Mouse (Mus musculus) G1E-ER4 (cell line): ENCODE results near the gene Ncoa5. TPM values are rescaled to one million over a fixed set of nuclear protein-coding genes. Genes with fewer than 3 reads are reported as not detected.

Experiments
- GATA1 ChIP-seq: IDR thresholded peaks from one replicate; pipeline ENCODE4 v1.8.0; 2012; ENCODE audit warnings: low read length, inconsistent platforms
- polyA plus RNA-seq: library from polyadenylated mRNA; stranded (reverse); fragments of >175 nt; gene quantifications from 2 replicates; pipeline ENCODE4 v1.2.3, GENCODE M21; 2012

The Ncoa5 gene
- polyA plus RNA-seq, 1 experiment: 50.0 TPM

DNA sequence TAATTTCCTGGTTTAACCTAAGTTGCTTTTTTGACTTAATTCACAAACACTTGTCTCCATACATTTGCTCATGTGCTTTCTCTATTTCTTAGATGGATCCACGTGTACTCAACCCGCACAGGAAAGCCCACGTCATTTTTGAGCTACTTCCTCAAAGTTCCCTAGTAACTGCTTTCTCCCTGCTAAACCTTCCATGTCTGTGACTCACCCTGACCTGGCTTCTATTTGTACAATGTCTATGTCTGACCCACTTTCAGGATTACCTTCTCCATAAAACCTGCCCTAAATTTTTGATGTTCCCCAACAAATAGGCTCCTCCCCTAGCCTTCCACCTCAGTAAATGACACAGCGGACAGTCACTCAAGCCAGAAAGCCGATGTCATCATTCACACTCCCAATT is 19.7 kb downstream of the Ncoa5 start:
- TF ChIP-seq GATA1: no peak

DNA sequence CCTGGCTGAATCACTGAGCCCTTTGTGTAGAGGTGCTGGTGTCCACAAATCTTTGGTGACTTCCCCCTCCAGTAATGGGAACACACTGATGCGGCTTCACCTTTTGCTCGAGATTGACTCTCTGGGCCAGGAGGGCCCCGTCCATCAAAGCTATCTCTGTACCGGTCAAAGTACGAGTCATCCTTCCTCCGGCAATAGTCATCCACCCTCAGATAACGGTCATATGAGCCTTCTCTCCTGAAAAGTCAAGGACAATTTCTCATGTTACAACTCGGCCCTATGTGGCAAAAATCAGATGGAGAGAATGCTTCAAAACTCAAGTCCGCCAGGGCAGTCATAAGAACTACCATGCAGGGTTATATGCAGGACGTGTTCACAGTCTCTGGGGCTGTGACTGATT is 24.3 kb downstream of the Ncoa5 start:
- no peak for TF ChIP-seq GATA1

DNA sequence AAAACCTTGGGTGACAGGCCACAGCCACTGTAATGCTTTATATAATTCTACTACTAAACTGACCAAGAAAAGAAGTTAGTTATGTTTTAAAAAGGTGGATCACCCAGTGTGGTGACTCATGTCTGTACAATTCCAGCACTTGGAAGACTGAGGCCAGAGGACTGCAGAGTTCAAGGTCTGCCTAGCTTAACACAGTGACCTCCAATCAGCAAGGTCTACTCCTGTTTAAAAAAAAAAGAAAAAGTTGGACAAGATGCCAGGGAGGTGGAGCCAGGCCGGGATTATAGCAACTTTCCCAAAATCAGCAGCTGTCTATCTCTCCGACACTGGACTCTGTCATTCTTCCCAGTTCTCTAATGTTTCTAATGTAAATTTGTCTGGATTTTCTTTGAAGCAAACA is 25.1 kb downstream of the Ncoa5 start:
- no peak for TF ChIP-seq GATA1

DNA sequence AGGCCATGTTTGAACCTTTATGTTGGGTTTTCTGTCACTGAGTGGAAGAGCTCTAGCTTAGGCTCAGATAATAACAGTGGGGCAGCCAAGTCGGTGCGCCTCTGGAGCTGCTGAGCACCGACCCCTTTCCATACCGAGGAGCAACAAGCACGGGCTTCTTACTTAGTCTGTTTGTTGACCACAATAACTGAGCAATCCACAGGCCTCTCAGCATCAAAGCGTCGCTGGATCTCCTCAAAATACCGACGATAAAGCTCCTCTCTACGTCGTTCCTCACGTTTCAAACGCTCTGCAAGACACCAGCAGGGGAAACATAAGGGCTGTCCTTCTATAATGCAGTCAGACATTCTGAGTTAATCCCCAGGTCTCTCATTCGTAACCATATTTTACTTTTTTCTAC is 25.5 kb downstream of the Ncoa5 start:
- TF ChIP-seq GATA1: no peak

DNA sequence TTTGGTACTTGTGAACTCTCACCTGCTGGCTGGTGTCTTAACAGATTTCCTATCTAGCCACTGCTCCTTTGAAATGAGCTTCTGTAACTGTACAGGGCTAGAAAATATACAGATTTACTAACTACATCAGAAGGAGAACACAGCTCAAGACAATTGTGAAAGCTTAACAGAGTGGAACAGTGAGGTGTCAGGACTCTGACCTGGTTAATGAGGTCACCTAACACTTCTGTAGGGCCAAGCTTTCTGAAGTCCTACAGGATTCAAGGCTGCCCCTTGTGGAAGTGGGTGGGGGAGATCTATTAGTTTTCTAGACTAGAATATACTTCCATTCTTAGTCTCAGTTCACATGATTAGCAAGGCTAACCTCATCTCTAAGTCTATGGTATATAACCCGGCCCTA is 26.7 kb downstream of the Ncoa5 start:
- no peak for TF ChIP-seq GATA1

DNA sequence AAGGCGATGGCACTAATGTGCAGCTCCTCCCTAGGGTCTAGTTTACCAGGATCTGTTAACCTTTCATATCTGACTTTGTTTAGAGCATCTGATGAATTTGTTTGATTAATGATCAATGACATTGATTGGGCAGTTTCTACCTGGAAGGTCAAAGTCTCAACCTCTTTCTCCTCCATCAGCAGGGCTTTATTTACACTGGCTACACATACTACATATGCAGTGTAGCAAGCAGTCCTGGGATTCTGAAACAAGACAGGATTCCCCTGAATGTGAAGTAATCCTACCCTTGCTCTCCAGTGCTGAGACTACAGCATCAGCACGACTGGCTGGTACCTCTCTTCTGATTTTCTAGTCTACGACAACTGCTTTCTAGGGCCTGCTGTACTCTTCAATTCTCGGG is 27.9 kb downstream of the Ncoa5 start:
- no peak for TF ChIP-seq GATA1

DNA sequence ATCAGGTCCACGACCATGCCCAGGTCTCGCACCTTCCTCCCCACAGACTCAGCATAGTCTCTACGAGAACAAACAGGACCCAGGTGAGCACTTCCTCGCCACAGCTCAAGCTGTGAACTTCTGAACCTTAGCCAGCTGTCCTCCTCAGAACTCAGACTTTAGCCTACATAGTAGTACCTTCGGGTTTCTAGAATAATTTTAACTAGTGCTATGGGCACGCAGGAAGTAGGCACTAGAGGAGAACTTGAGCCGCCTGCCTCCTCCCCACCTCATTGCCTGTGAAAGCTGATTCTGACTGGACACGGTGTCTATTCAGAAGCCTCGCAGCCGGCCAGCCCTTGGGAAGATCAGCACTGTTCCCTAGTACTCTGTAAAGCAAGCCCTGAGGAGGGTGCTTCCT is 30.4 kb downstream of the Ncoa5 start:
- TF ChIP-seq GATA1: no peak

DNA sequence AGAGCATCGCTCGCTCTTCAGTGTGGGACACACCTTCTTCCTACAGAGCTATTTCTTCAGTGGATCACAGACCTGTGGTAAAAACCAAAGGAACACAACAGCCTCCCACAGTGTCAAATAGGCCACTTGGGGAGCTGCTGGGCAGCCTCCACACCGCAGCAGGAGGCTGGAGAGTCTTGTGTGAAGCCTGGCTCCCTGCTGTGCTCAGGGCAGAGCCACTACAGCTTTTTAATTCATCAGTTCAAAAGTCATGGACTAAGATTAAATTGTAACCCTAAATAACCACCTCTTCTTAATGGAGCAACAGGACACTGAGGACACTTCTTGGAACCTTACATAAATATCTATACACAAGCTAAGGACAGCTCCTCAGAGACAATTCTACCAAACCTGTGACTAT is 31.6 kb downstream of the Ncoa5 start:
- no peak for TF ChIP-seq GATA1

DNA sequence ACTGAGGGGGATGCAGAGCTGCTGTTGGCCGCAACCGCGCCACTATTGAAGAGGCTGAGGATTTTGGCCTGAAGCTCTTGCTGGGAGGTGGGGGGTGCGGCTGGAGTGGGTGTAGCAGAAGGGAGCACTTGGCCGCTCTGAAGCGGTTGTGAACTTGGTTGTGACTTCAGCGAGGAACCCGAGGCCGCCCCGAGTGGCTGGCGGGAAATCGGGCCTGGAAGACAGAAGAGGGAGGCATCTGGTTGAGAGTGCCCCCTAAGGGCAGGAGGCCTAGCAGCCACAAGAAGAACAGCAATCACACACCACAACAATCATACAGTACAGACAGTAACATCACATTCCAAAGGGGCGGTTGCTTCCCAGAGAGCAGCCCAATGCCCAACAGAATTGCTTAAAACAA is 32.7 kb downstream of the Ncoa5 start:
- no peak for TF ChIP-seq GATA1

DNA sequence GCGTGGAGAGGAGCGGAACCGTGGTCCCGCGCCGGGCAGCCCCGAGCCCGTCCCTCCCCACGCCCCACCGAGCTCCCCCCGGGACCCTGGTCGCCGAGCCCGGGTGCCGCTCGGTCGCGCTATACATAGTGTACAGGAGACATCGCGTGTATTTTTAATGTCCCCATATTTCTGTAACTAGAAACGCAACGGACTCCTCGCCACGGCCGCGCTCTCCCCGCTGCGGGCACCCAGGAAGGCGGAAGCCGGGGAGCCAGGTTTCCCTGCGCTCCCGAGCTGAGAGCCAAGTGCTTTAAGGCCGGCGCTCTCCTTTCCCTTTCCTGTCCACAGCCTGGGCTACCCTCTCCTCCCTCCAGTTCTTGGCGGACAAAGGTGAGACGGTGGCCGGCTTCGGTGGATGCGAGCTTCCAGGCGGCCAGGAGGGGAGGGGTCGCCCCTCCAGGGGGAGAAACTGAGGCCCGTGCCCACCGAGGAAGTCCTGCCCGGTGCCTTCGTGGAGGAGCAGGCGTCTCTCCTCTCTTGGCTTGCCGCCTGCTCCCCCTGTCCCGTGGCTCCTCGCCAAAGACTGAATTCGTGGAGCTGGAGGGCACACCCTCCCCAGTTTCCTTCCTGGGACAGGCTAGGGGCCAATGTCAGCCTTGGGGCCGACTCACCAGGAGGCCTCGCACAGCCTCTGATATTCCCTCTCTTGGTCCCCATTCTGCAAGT is 36.8 kb downstream of the Ncoa5 start:
- no peak for TF ChIP-seq GATA1

DNA sequence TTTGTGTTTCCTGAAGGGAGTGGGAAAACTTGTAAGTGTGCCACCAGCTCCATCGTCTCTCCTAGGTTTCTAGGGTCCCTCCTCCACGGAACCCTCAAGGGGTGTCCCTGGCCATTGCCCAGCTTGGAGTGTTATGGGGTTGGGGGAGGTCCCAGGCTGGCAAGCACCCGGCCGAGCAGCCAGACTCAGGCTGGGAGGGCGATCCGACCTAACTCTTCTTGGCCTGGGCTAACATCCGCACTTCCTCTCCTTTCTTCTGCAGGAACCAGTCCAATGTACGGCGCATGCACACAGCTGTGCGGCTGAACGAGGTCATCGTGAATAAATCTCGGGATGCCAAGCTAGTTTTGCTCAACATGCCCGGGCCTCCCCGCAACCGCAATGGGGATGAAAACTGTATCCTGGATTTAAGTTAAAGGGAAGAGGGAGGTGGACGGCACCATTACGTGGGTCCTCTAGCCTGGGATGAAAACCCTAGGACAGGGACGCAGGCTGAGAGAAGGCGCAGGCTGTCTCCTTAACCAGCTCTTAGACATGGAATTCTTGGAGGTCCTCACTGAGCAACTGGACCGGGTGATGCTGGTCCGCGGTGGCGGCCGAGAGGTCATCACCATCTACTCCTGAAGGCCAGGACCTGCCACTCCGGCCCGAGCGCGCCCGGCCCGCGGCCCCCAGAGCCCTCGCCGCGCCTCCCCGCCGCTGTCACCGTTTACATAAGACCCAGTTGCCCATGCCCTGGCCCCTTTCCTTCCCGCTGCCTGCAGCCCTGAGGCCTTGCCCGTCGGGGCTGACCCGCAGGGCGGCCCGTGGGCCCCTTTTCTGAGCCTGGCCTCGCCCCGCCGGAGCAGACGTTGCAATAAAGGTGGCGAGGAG is 37.6 kb downstream of the Ncoa5 start:
- no peak for TF ChIP-seq GATA1

DNA sequence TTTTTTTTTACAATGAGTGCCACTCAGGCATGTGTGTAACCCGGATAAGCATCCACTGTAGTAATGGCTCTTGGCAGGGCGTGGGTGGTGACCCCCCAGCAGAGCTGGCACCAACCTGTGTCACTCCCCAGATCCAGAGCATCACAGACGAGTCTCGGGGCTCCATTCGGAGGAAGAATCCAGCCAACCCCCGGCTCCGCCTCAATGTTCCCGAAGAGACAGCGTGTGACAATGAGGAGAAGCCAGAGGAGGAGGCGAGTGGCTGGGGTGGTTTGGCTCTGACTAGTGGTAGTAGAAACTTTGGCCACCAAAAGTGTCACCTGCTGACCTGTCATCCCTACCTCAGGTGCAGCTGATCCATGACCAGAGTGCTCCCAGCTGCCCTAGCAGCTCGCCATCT is 38.7 kb downstream of the Ncoa5 start:
- no peak for TF ChIP-seq GATA1

DNA sequence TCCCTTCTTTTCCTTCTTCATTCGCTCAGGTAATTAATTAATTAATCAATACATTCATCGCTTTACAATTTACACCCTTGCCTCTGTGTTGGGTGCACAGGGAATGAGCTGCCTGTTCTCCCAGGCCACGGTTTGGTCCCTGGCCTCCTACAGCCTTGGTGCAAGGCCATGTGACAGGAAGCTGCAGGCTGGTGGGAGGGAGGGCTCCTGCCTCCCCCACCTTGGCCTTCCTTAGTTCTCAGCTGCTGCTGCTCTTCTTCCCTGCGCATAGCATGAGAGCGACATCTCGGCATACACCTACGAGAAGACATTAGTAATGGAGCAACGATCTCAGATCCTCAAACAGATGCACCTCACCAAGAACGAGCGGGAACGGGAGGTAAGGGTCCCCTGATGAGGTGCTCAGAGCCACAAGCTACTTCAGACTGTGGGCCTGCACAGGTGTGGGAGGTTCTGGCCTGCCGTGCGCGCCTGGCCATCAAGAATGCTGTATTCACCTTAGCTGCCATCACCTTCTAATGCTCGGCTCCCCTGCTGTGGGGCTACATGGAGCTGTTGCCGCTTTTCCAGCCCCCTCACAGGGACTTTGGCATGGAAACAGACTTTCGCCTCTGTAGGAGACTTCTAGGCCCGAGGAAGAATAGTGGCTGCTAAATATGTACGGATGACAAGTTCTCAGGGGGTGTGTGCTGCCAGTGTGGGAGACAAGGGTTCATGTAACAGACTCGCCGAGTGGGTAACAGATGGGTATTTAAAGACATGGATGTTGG is 39.8 kb downstream of the Ncoa5 start:
- TF ChIP-seq GATA1: no peak

DNA sequence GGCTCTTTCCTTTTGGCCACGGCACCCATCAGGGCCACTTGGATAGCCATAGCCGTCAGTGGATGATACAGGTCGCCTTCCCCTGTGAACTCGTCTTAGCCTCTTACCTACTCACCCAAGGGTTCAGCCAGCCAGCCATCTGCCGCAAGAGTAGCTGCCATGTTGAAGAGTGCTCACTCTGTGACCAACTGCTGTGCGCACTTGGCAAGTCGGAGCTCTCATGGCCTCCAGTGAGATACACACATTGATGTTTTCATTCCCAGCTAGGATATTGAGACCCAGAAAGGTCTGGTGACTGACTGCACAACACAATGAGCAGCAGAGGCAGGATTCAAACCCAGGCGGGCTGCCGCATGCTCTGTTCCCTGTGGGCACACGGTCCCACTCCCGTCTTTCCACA is 40.5 kb downstream of the Ncoa5 start:
- TF ChIP-seq GATA1: no peak

DNA sequence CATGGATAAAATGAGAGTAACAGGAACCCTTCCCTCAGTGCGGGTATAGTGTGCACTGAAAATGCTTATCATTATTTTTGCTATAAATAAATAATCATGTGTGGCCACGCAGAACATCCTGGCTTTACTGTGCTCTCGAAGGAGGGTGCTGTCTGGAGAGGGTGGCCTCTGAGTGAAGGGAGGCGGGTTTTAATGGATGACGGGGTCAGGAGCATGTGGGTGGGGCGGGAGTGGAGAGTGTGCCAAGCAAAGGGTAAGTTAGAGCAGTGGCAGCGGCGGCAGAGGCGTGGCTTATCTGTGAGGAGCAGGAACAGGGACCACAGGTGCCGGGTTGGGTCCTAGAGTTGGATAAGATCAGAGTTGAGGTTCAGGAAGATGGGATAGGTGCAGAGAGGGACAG is 42.9 kb downstream of the Ncoa5 start:
- no peak for TF ChIP-seq GATA1

DNA sequence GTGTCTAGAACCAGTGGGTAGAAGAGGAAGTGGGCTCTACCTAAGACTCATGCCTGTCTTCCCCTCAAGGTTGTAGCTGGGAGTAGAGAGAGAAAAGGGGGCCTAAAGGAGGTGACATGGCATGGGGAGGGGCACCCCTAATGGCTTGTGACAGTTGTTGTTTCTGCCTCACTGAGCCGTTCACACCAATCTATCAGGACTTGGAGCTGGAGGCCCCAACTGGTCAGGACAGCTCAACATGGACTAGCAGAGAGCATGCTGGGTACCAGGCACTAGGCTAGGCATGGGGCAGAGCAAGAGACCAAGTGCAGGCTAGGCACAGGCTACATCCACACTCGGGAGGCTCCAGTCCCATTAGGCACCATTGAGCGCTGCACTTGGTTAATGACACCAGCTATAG is 43.6 kb downstream of the Ncoa5 start:
- TF ChIP-seq GATA1: no peak

DNA sequence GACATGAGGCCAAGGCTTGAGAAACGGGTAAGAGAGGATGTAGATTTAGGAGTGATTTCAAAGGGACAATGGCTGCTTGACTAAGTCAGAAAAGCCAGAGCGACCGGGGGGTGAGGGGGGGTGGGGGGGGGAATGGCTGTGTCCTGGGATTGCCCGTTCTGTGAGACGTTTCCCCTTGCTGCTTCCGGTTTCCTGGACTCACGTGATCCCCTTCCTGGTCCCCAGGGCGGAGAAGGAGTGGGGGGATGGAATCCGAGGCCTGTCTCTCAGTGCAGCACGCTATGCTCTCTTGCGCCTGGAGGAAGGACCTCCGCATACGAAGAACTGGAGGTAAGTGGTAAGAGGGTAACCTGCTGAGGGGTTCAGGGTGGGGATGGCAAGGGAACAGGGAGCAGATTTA is 45.9 kb downstream of the Ncoa5 start:
- no peak for TF ChIP-seq GATA1
